Mouse (Mus musculus) adrenal gland, postnatal 4 days (tissue): Measurements from ENCODE around the gene Prdx4. TPM values are rescaled to one million over a fixed set of nuclear protein-coding genes. Genes with fewer than 3 reads are reported as not detected.
"Not testable (repeated sequence)": the region's sequence is repeated elsewhere in the genome, so short reads cannot be mapped to it uniquely, and the experiment has no call there.

Source experiments
- DNase-seq, 2 experiments: peaks; one replicate each; pipeline ENCODE4 v3.0.0; 2021 to 2022; ENCODE audit warnings: low spot score in 2 of 2, mixed read lengths in 2 of 2
- long read RNA-seq, 2 experiments: library from polyadenylated mRNA; stranded (forward); transcript quantifications; one replicate each; pipeline ENCODE4 v2.0.0; 2021
- total RNA-seq, 2 experiments: library from RNA; stranded (reverse); gene quantifications; 2 replicates each; pipeline ENCODE4 v1.2.3; 2021

Prdx4 gene
- total RNA-seq: 100 to 1,000 TPM in 1 of 2 experiments, 10 to 100 TPM in 1; 87.6 to 110 TPM
- long read RNA-seq, experiment 1, transcript Prdx4-201 (7 exons, 990 nt): major isoform, 100 of 105 reads
- long read RNA-seq, experiment 1, partial matches to known transcripts: 4 of 105 reads
- long read RNA-seq, experiment 1, other reads (novel, unspliced or antisense): 1 of 105 reads
- long read RNA-seq, experiment 2, transcript Prdx4-201 (7 exons, 990 nt): major isoform, 71 of 91 reads
- long read RNA-seq, experiment 2, partial matches to known transcripts: 18 of 91 reads
- long read RNA-seq, experiment 2, other reads (novel, unspliced or antisense): 2 of 91 reads

DNA sequence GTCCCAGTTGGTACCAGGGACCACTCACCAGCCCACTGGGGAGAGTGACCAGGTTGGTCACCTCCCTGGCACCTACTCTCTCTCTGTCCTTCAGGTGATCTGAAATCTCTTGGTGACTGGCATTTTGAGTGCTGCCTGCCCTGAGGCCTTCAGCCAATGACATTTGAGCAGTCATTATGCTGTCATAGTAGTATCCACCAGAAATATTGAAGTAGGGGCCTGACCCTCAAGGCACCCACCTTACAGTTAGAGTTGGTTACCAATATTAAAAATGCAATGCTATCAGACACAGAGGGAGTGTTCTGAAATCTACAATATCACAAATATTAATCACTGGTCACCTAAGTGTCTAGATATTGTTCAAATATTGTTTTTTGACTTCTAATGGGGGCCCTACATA, at the start of gene Prdx4:
TSS of gene Prdx4 (minus strand) at position 101 of the 400 bp plus-strand sequence.
- no peak for DNase-seq

DNA sequence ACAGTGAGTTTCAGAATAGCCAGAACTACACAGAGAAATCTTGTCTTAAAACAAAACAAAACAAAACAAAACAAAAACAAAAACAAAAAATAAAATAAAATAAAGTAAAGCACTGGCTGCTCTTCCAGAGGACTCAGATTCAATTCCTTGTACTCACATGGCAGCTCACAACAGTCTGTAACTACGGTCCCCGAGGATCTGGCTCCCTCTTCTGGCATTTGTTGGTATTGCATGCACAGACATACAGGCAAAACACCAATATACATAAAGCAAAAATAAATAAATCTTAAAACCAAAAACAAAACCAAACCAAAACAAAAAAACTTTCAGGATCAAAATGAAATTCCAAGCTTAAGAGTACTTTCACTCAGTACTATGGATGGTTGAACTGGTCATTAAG, 36.0 kb upstream of the Prdx4 start:
- no peak for DNase-seq

DNA sequence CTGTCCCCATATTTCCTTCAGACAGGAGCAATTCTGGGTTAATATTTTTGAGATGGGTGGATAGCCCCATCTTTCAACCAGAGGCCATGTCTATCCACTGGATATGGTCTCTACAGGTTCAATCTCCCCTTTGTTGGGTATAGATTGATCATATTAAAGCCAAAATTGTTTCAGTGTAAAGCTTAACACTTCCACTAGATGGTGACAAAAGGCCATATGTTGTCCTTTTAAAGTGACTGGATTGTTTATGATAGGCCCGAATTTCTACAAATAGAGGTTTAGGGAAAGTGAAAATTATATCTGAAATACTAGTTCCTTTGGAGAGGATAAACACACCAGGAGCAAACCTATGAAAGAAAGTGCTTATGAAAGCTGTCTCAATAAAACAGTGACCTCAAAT, 34.9 kb upstream of the Prdx4 start:
- no peak for DNase-seq

DNA sequence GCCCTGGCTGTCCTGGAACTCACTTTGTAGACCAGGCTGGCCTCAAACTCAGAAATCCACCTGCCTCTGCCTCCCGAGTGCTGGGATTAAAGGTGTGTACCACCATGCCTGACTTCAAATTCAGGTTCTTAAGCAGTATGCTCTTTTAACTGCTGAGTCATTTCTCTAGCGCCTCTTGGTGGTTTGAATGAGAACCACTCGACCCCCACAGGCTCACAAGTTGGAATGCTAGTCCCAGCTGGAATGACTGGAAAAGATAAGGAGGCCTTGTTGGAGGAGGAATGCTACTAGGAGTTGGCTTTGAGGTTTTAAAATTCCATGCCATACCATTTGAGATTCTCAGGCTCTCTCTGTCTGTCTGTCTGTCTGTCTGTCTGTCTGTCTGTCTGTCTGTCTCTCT, 29.6 kb upstream of the Prdx4 start:
- DNase-seq: not testable (repeated sequence)

DNA sequence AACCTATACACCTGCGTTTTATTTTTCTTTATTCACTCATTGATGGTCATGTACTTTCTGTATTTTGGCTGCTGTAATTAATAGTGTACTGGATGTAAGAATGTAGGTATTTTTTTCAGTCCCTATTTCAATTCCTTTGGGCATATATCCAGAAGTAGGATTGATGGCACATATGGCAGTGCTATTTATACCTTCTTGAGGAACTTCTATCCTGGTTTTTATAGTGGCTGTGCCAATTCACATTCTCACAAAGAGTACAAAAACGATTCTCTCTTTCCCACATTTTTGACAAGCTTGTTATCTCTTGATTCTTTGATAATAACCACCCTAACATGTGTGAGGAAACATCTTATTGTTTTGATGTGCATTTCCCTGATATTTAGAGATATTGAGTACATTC, 24.5 kb upstream of the Prdx4 start:
- DNase-seq: no peak

DNA sequence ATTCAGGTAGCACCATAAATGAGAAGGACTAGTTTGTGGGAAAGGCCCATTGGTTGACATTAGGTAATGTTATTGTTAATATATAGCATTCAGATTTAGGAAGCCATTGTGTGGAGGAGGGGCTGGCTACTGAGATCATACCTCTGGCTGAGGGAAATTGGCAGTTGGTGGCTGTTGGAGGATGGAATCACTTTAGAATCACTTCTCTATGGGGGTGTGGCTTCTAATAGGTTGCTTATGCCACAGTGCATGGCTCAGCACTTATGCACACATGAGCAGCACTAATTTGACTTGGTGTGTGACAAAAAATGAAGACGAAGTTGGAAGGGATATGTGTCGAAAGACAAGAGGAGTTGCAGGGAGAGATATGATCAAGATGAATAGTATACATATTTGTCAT, 5.7 kb upstream of the Prdx4 start:
- no peak for DNase-seq

DNA sequence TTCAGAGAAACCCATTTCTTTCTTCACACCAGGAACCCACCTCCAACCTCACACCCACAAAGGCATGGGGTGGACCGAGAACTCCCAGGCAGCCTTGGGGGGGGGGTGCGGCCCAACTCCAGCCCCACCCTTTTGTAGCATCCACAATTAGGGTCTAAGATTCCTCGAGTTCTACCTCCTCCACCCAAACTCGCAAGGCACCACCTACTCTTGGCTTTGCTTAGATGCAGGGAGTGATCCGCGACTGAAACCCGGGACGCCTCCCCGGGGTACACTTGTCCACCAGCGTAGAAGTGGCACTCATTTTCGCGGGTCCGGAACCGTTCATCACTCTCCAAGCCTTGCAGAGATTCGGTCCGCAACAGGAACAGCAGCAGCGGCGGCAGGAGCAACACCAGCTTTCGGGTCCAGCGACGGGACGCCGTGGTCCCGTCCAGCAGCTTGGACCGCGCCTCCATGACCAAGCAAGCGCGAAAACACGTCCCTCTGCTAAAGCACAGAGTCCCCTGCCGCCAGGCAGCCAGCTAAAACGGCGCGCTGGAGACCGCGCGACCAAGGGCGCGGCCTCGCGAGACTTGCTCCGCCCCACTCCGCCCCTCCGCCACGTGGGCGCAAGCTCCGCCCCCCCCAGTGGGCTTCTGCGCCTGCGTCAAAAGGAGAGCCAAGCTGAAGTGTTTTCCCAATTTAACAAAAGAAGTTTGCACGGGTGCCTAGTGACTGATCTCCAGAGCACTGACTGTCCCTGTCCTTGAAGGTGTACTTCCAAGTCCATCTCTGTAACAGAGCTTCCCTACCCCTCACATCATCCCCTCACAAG, 2.4 kb downstream of the Prdx4 start:
- DNase-seq: peak; percentile 60 to 66

DNA sequence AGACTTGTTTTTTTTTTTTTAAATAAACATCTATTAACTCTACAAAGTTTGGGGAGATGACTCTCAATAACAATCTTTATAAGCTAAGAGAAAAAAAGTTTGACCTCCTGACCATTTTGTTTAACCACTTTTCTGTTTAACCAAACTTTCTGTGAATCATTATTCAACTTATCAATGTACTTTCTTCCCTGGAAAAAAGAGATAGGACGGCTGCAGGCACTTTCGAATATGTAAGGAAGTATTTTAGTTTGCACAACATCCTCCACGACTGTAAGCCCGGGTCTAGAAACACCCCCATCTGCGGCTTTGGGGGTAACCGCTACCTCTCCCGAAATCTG, 3.0 kb downstream of the Prdx4 start:
- no peak for DNase-seq

DNA sequence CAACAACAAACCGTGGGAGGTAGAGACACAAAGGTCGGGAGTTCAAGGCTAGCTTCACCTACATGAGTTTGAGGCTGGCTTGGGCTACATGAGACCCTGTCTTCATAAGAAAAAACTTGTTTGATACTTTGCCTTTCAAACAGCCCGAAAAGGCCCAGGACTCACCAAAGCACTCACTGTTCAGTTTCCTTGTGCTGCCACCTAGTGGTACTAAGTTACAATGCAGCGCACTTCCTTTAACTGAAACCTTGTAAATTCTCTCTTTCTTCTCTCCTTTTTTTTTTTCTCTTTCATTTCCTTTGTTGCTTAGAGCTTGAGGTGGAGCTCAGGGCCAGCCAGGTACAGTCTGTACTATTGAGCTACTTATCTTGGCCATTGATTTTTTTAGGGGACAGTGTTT, 22.5 kb downstream of the Prdx4 start:
- no peak for DNase-seq

DNA sequence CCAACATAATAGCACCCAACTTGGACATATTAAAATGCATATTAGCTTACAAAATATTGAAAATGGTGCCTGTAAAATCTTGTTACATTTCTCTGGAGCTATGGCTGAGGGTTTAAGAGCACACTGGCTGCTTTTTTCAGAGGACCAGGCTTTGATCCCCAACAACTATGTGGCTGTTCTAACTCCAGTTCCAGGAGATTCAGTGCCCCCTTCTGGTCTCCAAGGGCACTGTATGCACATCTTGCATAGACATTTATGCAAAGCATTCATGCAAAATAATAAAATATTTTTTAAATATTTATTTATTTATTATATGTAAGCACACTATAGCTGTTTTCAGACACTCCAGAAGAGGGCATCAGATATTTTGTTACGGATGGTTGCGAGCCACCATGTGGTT, 34.2 kb downstream of the Prdx4 start:
- no peak for DNase-seq

DNA sequence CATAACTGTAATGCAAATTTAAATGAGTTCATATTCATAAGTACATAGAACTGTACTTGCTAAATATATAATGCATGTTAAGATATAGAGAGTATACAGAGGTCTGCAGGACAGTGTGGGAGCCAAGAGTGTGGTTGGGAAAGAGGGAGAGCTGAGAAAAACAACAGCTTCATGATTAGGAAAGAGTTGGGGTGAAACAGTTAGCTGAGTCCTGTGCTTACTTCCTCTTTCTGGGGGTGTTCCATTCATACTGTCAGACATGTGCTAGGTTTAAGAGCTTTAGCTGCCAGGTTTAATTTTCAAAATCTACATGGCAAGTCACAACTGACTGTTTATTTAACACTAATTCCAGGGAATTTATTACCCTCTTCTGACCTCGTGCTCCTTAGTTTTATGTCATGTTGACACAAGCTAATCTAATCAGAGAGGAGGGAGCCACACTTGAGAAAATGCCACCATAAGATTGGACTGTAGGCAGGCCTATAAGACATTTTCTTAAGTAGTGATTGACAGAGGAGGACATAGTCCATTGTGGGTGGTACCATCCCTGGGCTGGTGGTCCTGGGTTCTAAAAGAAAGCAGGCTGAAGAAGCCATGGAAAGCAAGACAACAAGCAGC, 60.0 kb downstream of the Prdx4 start:
- no peak for DNase-seq

DNA sequence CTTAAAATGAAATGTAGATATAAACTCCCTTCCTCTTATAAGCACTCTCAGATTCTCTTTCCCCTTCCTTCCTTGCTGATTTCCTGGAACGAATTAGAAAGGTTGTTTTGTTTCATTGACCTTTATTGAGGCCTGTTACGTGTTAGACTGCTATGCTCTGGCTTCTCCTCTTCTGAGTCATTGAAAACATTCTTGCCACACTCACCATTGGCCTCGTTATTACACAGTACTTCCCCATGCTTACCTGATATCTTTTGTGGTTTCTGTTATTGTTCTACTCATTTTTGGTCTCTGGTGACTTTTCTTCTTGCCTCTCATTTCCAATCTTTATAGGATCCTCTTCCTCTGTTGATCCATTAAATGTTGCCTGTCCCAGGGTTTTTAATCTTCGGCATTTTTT, 62.1 kb downstream of the Prdx4 start:
- DNase-seq: no peak

Other genes with a start within 250 kb of the Prdx4 start
- not detected for gene Magea2, start 247.1 kb downstream of the Prdx4 start, total RNA-seq
- gene Cldn34b2, start 212.3 kb downstream of the Prdx4 start, total RNA-seq: not detected
- gene Sat1, start 124.3 kb downstream of the Prdx4 start, total RNA-seq: 100 to 1,000 TPM; 117 to 120 TPM
- gene Acot9, start 78.3 kb downstream of the Prdx4 start, total RNA-seq: 10 to 100 TPM; 36.2 to 38.2 TPM